Mouse (Mus musculus) midbrain, embryonic 12.5 days (tissue): ENCODE results near the gene Tnpo2. TPM values are rescaled to one million over a fixed set of nuclear protein-coding genes. Genes with fewer than 3 reads are reported as not detected.

Experiments used
- ATAC-seq: fragments of 200-750 bp; cut with Nextera tagmentation; 2 replicates; pipeline ENCODE4 v1.8.0; 2017; ENCODE audit warnings: low read depth, moderate TSS enrichment, moderate library complexity; ENCODE audit not compliant: low FRiP score
- H3K27ac ChIP-seq: fragments of 300-500 bp; sonication (generic); replicated peaks from 2 replicates; pipeline ENCODE4 v1.5.1; 2016; ENCODE audit warnings: mild to moderate bottlenecking
- H3K27me3 ChIP-seq: fragments of 300-500 bp; sonication (generic); 2 replicates; pipeline ENCODE4 v1.6.1; 2016; ENCODE audit warnings: mild to moderate bottlenecking
- H3K36me3 ChIP-seq: fragments of 300-500 bp; sonication (generic); 2 replicates; pipeline ENCODE4 v1.6.1; 2016
- H3K4me1 ChIP-seq: fragments of 300-500 bp; sonication (generic); 2 replicates; pipeline ENCODE4 v1.6.1; 2016
- H3K4me2 ChIP-seq: fragments of 300-500 bp; sonication (generic); replicated peaks from 2 replicates; pipeline ENCODE4 v1.6.1; 2016; ENCODE audit warnings: mild to moderate bottlenecking, moderate library complexity
- H3K4me3 ChIP-seq: fragments of 300-500 bp; sonication (generic); 2 replicates; pipeline ENCODE4 v1.5.1; 2016; ENCODE audit warnings: mild to moderate bottlenecking
- H3K9ac ChIP-seq: fragments of 300-500 bp; sonication (generic); replicated peaks from 2 replicates; pipeline ENCODE4 v1.6.1; 2016; ENCODE audit warnings: mild to moderate bottlenecking, moderate library complexity
- H3K9me3 ChIP-seq: fragments of 300-500 bp; sonication (generic); 2 replicates; pipeline ENCODE4 v1.6.1; 2016; ENCODE audit warnings: mild to moderate bottlenecking
- whole genome bisulfite sequencing: fragments of 180-500 bp; shearing (Covaris S2); methylation state at CpG from one replicate; pipeline ENCODE4 v1.1.7; 2016; 5-methylcytosine and 5-hydroxymethylcytosine counted together
- polyA plus RNA-seq: library from polyadenylated mRNA; unstranded; fragments of >200 nt; fragmentation: Nextera tagmentation; extraction: Ambion mirVana; gene quantifications from 2 replicates; pipeline ENCODE4 v1.2.1, GENCODE M21; 2016

Gene Tnpo2
- polyA plus RNA-seq = 42.0 and 45.4 TPM in 2 replicates

- peak within 1 kb of the TSS; percentile 92 for H3K9ac ChIP-seq
- H3K27ac ChIP-seq = peak within 1 kb of the TSS; percentile 99
- peak within 1 kb of the TSS; percentile 90 for H3K4me3 ChIP-seq
- H3K9me3 ChIP-seq = no peaks in the 10 kb centered on the region
- whole genome bisulfite sequencing = under 1% methylated on average over 59 of the region's 59 CpGs
- H3K4me2 ChIP-seq = peak within 1 kb of the TSS; percentile 90
- H3K36me3 ChIP-seq = peaks cover 32% of the 10 kb centered on the region
- ATAC-seq = peak; percentile 92
- H3K27me3 ChIP-seq = no peaks in the 10 kb centered on the region
- H3K4me1 ChIP-seq = peaks cover 26% of the 10 kb centered on the region
Observed at GRCm38 (mm10) chr8:85036718-85037365, at the start of gene Tnpo2. TSS of gene Tnpo2 (plus strand) at chr8:85036915.

GRCm38 (mm10) chr8:84987388-84987787, 49.3 kb upstream of the Tnpo2 start:
- H3K36me3 ChIP-seq = no peaks in the 10 kb centered on the region
- H3K9me3 ChIP-seq = no peaks in the 10 kb centered on the region
- H3K27ac ChIP-seq = no peak overlapping the region
- peaks cover 69% of the 10 kb centered on the region for H3K27me3 ChIP-seq
- no peak overlapping the region for H3K4me2 ChIP-seq
- no peak overlapping the region for H3K4me3 ChIP-seq
- H3K9ac ChIP-seq = no peak overlapping the region
- no peak for ATAC-seq
- peaks cover 37% of the 10 kb centered on the region for H3K4me1 ChIP-seq
- WGBS = 88% methylated on average over 5 of the region's 5 CpGs

GRCm38 (mm10) chr8:84987903-84988302, 48.8 kb upstream of the Tnpo2 start:
- peaks cover 63% of the 10 kb centered on the region for H3K27me3 ChIP-seq
- no peak overlapping the region for H3K27ac ChIP-seq
- H3K36me3 ChIP-seq = no peaks in the 10 kb centered on the region
- ATAC-seq = no peak
- H3K9ac ChIP-seq = no peak overlapping the region
- no peaks in the 10 kb centered on the region for H3K9me3 ChIP-seq
- H3K4me1 ChIP-seq = peaks cover 37% of the 10 kb centered on the region
- no peak overlapping the region for H3K4me3 ChIP-seq
- WGBS = 64% methylated on average over 2 of the region's 2 CpGs
- no peak overlapping the region for H3K4me2 ChIP-seq

- H3K27ac ChIP-seq = no peak overlapping the region
- no peaks in the 10 kb centered on the region for H3K9me3 ChIP-seq
- ATAC-seq = no peak
- H3K4me3 ChIP-seq = no peak overlapping the region
- H3K36me3 ChIP-seq = no peaks in the 10 kb centered on the region
- WGBS = 12% methylated on average over 14 of the region's 15 CpGs
- no peak overlapping the region for H3K9ac ChIP-seq
- H3K4me1 ChIP-seq = peaks cover 37% of the 10 kb centered on the region
- H3K27me3 ChIP-seq = peaks cover 62% of the 10 kb centered on the region
- 0 out of 2 replicates have a peak overlapping the region, but pooled peaks have one; percentile 92 for H3K4me2 ChIP-seq
Observed at GRCm38 (mm10) chr8:84989311-84989731, 47.4 kb upstream of the Tnpo2 start.

GRCm38 (mm10) chr8:84989810-84990209, 46.9 kb upstream of the Tnpo2 start:
- peaks cover 62% of the 10 kb centered on the region for H3K27me3 ChIP-seq
- H3K36me3 ChIP-seq = no peaks in the 10 kb centered on the region
- ATAC-seq = peak; percentile 31
- WGBS = under 1% methylated on average over 15 of the region's 15 CpGs
- H3K4me2 ChIP-seq = peak overlapping the region; percentile 92
- H3K4me3 ChIP-seq = peak overlapping the region; percentile 59
- H3K9ac ChIP-seq = peak overlapping the region; percentile 68
- peaks cover 33% of the 10 kb centered on the region for H3K4me1 ChIP-seq
- H3K9me3 ChIP-seq = no peaks in the 10 kb centered on the region
- peak overlapping the region; percentile 65 for H3K27ac ChIP-seq

GRCm38 (mm10) chr8:84990349-84990748, 46.4 kb upstream of the Tnpo2 start, which contains the start of gene Hook2:
TSS of gene Hook2 (plus strand) at chr8:84990603.
- Histone ChIP-seq H3K9ac (peak within 1 kb of the TSS; percentile 75), H3K36me3 (no peaks in the 10 kb centered on the region), H3K4me2 (peak within 1 kb of the TSS; percentile 92), H3K9me3 (no peaks in the 10 kb centered on the region), H3K4me1 (peaks cover 28% of the 10 kb centered on the region), H3K27me3 (peaks cover 63% of the 10 kb centered on the region), H3K4me3 (peak within 1 kb of the TSS; percentile 59), H3K27ac (peak within 1 kb of the TSS; percentile 65)
- WGBS = under 1% methylated on average over 28 of the region's 28 CpGs
- ATAC-seq = peak; percentile 92

- H3K9ac ChIP-seq = peak overlapping the region; percentile 75
- H3K27me3 ChIP-seq = peaks cover 62% of the 10 kb centered on the region
- peak; percentile 35 for ATAC-seq
- H3K4me1 ChIP-seq = peaks cover 28% of the 10 kb centered on the region
- H3K4me2 ChIP-seq = peak overlapping the region; percentile 92
- peak overlapping the region; percentile 59 for H3K4me3 ChIP-seq
- no peaks in the 10 kb centered on the region for H3K36me3 ChIP-seq
- peak overlapping the region; percentile 65; the same call in 1 of the 2 replicates for H3K27ac ChIP-seq
- WGBS = 4% methylated on average over 15 of the region's 15 CpGs
- H3K9me3 ChIP-seq = no peaks in the 10 kb centered on the region
Observed at GRCm38 (mm10) chr8:84990836-84991235, 45.9 kb upstream of the Tnpo2 start.

- Histone ChIP-seq H3K9ac (no peak overlapping the region), H3K27me3 (peaks cover 31% of the 10 kb centered on the region), H3K4me2 (no peak overlapping the region), H3K4me1 (peaks cover 32% of the 10 kb centered on the region), H3K27ac (no peak overlapping the region), H3K4me3 (no peak overlapping the region), H3K9me3 (no peaks in the 10 kb centered on the region), H3K36me3 (no peaks in the 10 kb centered on the region)
- 95% methylated on average over 9 of the region's 9 CpGs for WGBS
- no peak for ATAC-seq
Observed at GRCm38 (mm10) chr8:84994375-84994774, 42.3 kb upstream of the Tnpo2 start.

GRCm38 (mm10) chr8:84995680-84996079, 41.0 kb upstream of the Tnpo2 start:
- 22% methylated on average over 25 of the region's 25 CpGs for WGBS
- Histone ChIP-seq H3K27ac (no peak overlapping the region; the same call in 1 of the 2 replicates), H3K27me3 (peaks cover 30% of the 10 kb centered on the region), H3K9ac (no peak overlapping the region), H3K4me3 (no peak overlapping the region), H3K36me3 (no peaks in the 10 kb centered on the region), H3K4me2 (0 out of 2 replicates have a peak overlapping the region, but pooled peaks have one; percentile 13), H3K4me1 (peaks cover 25% of the 10 kb centered on the region), H3K9me3 (no peaks in the 10 kb centered on the region)
- ATAC-seq = no peak

GRCm38 (mm10) chr8:84996978-84997377, 39.7 kb upstream of the Tnpo2 start:
- H3K36me3 ChIP-seq = no peaks in the 10 kb centered on the region
- H3K4me1 ChIP-seq = peaks cover 19% of the 10 kb centered on the region
- no peak overlapping the region for H3K9ac ChIP-seq
- H3K27ac ChIP-seq = no peak overlapping the region
- no peaks in the 10 kb centered on the region for H3K9me3 ChIP-seq
- H3K4me2 ChIP-seq = no peak overlapping the region
- no peak for ATAC-seq
- H3K27me3 ChIP-seq = peaks cover 30% of the 10 kb centered on the region
- 78% methylated on average over 5 of the region's 5 CpGs for WGBS
- no peak overlapping the region for H3K4me3 ChIP-seq

GRCm38 (mm10) chr8:84997649-84998295, 38.9 kb upstream of the Tnpo2 start:
- WGBS = 3% methylated on average over 19 of the region's 19 CpGs
- peak overlapping the region; percentile 43 for H3K4me2 ChIP-seq
- peaks cover 30% of the 10 kb centered on the region for H3K27me3 ChIP-seq
- H3K9me3 ChIP-seq = no peaks in the 10 kb centered on the region
- H3K27ac ChIP-seq = 0 out of 2 replicates have a peak overlapping the region, but pooled peaks have one; percentile 35
- ATAC-seq = peak; percentile 82
- peak overlapping the region; percentile 12 for H3K4me3 ChIP-seq
- peaks cover 19% of the 10 kb centered on the region for H3K4me1 ChIP-seq
- 0 out of 2 replicates have a peak, but pooled peaks cover 4% of the 10 kb centered on the region for H3K36me3 ChIP-seq
- 0 out of 2 replicates have a peak overlapping the region, but pooled peaks have one; percentile 15 for H3K9ac ChIP-seq

GRCm38 (mm10) chr8:85007686-85008085, 29.0 kb upstream of the Tnpo2 start:
- Histone ChIP-seq H3K4me2 (no peak overlapping the region), H3K27me3 (peaks cover 47% of the 10 kb centered on the region), H3K9ac (no peak overlapping the region), H3K4me3 (no peak overlapping the region), H3K9me3 (no peaks in the 10 kb centered on the region), H3K4me1 (no peaks in the 10 kb centered on the region), H3K27ac (no peak overlapping the region), H3K36me3 (0 out of 2 replicates have a peak, but pooled peaks cover 2% of the 10 kb centered on the region)
- WGBS = 17% methylated on average over 25 of the region's 25 CpGs
- no peak for ATAC-seq
